Mouse (Mus musculus) activated CD4-positive, CD25-positive, alpha-beta regulatory T cell, adult 9 weeks (primary cell): Measurements from ENCODE around the gene Cxcr4. TPM values are rescaled to one million over a fixed set of nuclear protein-coding genes. Genes with fewer than 3 reads are reported as not detected.

Experiments used
- polyA plus RNA-seq: library from polyadenylated mRNA; unstranded; fragments of 100-300 nt; shearing (Covaris generic); gene quantifications from one replicate; pipeline ENCODE4 v1.2.1, GENCODE M21; 2017

Gene Cxcr4
- polyA plus RNA-seq, result 16.4 TPM

GRCm38 (mm10) chr1:128592211-128592741, at the start of gene Cxcr4:
Cxcr4 (minus strand) TSS chr1:128592293.

Other genes starting within 250 kb of the Cxcr4 start
- gene Mcm6, start 232.6 kb downstream of the Cxcr4 start, polyA plus RNA-seq, result 156 TPM
- gene Dars, start 174.9 kb downstream of the Cxcr4 start, polyA plus RNA-seq, result 196 TPM